Mouse (Mus musculus): ENCODE data around the gene Fastkd1.
A peak's percentile ranks its signal among the peaks of the same experiment; 100 is the strongest.
"Not testable (repeated sequence)": the region's sequence is repeated elsewhere in the genome, so short reads cannot be mapped to it uniquely, and the experiment has no call there.

Gene Fastkd1

GRCm38 (mm10) chr2:69669853-69670252 lies 43.5 kb downstream of the Fastkd1 start, which contains the start of gene Klhl41:
TSS of gene Klhl41 (plus strand) at chr2:69670120.
- DNase-seq (ENCODE audit: low spot score): no peak

GRCm38 (mm10) chr2:69668414-69668813 lies 44.9 kb downstream of the Fastkd1 start:
- DNase-seq (ENCODE audit: low spot score): no peak

- DNase-seq (ENCODE audit: low spot score): no peak
Observed at GRCm38 (mm10) chr2:69667656-69668055, 45.7 kb downstream of the Fastkd1 start.

- DNase-seq (ENCODE audit: low spot score): no peak
Observed at GRCm38 (mm10) chr2:69663827-69664476, 49.4 kb downstream of the Fastkd1 start.

GRCm38 (mm10) chr2:69659326-69659725 lies 54.0 kb downstream of the Fastkd1 start:
- no peak for DNase-seq (ENCODE audit: low spot score)

GRCm38 (mm10) chr2:69649716-69650115 lies 63.6 kb downstream of the Fastkd1 start:
- no peak for DNase-seq (ENCODE audit: low spot score)

GRCm38 (mm10) chr2:69646726-69647490 lies 66.4 kb downstream of the Fastkd1 start, which contains the start of gene Bbs5:
TSS of gene Bbs5 (plus strand) at chr2:69647171.
- peak; percentile 88 for DNase-seq (ENCODE audit: low spot score)

GRCm38 (mm10) chr2:69644968-69645617 lies 68.2 kb downstream of the Fastkd1 start:
- DNase-seq (ENCODE audit: low spot score): no peak

- DNase-seq (ENCODE audit: low spot score): peak; percentile 72
Observed at GRCm38 (mm10) chr2:69640100-69640499, 73.2 kb downstream of the Fastkd1 start.

- not testable (repeated sequence) for DNase-seq (ENCODE audit: low spot score)
Observed at GRCm38 (mm10) chr2:69637989-69638388, 75.3 kb downstream of the Fastkd1 start.
